Mouse (Mus musculus) R1 (cell line): ENCODE measurements at regions not wholly inside any gene's neighbourhood (a gene's known extent, or its start where the extent isn't known, plus 50 kb on each side); places are given as distances from the start of the nearest gene placed in this dataset.
A peak's percentile ranks its signal among the peaks of the same experiment; 100 is the strongest.
"Not testable (repeated sequence)": the region's sequence is repeated elsewhere in the genome, so short reads cannot be mapped to it uniquely, and the experiment has no call there.

ENCODE experiments used
- DNase-seq: peaks from one replicate; pipeline ENCODE4 v3.0.0-alpha.2; 2018; ENCODE audit warnings: low read depth, low spot score

DNA sequence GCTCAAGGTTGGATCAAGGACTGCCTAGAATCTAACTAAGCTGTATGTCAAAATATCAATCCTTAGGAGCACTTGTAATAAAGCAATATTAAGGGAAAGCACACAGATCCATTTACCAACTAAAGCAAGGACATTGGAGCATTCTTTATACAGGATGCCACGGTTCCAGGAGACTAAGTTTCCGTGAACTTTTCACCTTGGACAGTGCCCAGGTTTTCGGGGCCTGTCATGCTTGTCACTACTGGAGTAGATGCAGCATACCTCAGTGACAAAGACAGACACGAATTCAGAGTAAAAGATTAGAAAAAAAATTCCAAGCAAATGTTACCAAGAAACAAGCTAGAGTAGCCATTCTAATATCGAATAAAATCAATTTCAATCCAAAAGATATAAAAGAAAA, 543.6 kb downstream of the Slitrk5 start:
- DNase-seq, result not testable (repeated sequence)

DNA sequence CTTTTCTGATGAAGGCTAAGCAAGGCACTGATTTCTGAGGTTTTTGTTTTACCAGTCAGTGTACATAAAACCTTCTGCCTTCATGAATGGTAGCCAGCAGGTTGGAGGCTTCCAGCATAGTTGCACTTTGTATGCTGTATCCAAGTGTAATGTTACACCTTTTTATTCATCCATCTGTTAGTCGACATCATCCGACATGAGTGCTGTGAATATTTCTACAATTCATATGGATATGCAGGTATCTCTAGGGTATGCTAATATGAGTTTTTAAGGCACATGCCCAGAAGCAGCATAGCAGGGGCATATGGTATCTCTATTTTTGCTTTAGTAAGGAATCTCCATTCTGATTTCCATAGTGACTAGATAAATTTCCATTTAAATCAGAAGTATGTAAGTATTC, 555.6 kb downstream of the Slitrk5 start:
- no peak for DNase-seq

DNA sequence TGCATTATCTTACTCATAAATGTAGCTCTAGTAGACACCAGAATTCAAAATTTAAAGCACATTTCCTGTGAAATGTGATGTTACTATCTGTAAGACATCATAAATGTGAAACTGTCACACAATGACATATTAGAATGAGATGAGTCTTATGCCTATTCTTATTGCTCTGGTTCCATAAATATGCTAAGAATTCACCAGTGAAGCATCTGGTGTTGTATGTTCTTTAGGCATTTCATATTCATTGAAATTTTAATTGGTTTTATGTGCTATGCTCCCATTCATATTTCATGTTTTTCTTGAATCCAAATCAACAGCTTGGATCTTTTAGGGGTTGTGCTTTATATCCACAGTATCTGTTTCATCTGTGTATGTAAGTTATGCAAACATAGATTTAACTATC, 564.6 kb downstream of the Slitrk5 start:
- DNase-seq, result no peak

DNA sequence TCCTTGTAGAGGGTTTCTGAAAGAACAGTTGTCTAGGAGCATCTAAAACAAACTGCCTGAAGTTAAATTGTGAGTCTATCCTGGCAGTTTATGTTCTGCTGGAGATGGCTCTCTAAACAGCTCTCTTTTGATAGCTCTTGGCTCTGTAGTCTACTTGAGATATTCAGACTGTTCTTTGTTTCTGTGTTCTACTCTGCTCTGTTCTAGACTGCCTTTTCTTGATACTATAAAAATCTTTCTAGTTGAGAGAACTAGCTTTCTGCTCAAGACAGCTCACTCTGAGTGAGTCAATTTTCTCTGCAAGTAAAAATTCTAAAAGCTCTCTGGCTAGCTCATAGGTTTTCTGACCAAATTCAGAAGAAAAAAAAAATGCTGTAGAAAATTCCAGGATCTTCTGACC, 573.3 kb downstream of the Slitrk5 start:
- DNase-seq, result no peak

DNA sequence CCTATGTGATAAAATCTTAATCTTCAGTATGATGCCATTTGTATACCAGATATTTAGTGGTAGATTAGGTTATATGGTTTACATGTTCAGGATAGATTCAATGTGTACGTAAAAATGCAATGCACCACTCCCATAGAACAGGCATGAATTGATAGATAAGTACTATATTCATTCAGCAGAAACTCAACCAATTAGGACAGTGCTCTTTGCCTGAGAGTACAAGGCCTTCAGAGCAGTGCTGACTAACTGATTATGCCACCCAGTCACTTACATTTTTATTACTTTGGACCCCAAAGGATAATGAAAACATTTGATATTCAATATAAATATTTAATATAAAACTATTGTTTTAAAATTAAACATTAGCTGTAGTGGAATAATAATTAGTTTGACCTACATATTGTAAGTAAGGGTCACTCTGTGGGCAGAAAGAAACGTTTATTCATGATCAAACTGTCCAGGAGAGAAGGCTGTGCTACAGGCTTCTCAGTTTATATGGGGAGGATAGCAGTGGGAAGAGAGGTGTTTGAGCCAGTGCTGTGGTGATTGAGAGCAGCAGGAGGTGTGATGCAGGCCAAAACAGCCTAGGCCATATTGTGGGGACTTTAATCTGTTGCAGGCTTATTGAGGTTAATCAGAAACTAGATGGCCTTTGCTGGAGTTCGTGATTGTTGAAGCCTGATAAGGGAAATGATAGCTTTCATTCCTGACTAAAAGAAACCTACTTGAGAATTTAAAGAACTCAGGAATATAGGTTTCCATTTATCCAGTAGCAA, 623.3 kb downstream of the Slitrk5 start:
- no peak for DNase-seq

DNA sequence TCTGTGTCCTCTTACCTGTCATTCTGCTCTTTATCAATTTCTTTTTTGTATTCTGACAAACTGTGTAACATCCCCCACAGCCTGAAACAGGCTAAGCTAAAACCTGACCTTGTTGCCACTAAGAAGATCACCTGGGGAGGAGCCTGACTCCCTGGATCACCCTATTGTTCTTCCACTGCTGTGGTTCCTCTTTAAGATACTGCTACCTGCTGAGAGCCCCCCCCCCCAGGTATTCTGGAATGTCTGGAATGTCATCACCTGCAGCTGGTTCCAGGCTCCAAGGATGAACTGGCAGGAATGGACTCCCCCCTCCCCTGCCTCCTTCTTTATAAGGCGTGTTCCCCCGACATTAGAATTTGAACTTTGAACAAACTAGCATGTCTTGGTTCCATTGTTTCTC, 650.7 kb downstream of the Slitrk5 start:
- DNase-seq, result peak; percentile 73
